Mouse (Mus musculus): ENCODE results near the gene Fabp6. TPM values are rescaled to one million over a fixed set of nuclear protein-coding genes. Genes with fewer than 3 reads are reported as not detected.

The Fabp6 gene
- polyA plus RNA-seq, 1 experiment from 2014 or later, result not detected

DNA sequence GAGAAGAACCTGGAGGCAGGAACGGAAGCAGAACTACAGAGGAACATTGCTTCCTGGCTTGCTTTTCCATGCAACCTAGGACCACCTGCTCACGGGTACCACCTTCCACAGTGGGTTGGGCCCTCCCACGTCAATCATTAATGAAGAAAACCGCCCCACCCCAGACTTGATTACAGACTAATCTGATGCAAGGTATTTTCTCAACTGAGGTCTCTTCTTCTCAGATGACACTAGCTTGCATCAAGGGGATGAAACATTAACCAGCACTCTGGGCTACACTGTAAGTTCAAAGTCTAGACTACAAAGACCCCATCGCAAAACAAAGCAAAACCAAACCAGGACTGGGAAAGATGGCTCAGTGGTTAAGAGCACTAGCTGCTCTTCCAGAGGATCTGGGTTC, 20.4 kb upstream of the Fabp6 start:
- no peaks in the 10 kb centered on the region for H3K9me3 ChIP-seq
- no peaks in the 10 kb centered on the region for H3K36me3 ChIP-seq (replicated peaks)
- DNase-seq (ENCODE audit: extremely low spot score, low spot score), result no peak
- WGBS, result 87% methylated on average over 5 of the region's 5 CpGs
- H3K27ac ChIP-seq, result no peak overlapping the region
- H3K27me3 ChIP-seq (ENCODE audit: poor library complexity, severe bottlenecking), result no peaks in the 10 kb centered on the region
- H3K4me3 ChIP-seq, result no peak overlapping the region
- peaks cover 28% of the 10 kb centered on the region for H3K4me1 ChIP-seq

DNA sequence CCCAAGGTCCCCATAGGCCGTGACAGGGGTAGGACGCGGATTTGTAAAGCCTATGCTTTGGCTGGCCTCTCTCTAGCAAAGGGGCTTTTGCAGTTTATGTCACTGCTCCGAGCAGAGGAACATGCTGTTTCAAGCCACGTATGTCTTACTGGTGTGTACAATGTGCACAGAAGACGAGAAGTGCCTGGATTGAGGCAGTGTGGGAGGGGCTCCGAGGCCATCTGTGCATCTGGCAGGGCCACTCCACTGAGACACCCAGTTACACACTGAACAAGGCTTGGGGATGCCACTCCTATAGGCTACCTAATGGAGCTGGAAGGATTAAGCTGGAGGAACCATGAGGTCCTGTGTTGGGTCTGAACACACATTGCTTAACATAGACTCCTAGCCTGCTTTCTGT, 17.1 kb upstream of the Fabp6 start:
- Histone ChIP-seq H3K27ac (0 out of 2 replicates have a peak overlapping the region, but pooled peaks have one; percentile 40), H3K4me3 (no peak overlapping the region), H3K9me3 (peaks cover 3% of the 10 kb centered on the region; the same call in 1 of the 2 replicates), H3K27me3 (ENCODE audit: poor library complexity, severe bottlenecking) (no peaks in the 10 kb centered on the region), H3K36me3 (replicated peaks) (no peaks in the 10 kb centered on the region), H3K4me1 (peaks cover 18% of the 10 kb centered on the region)
- 80% methylated on average over 7 of the region's 7 CpGs for WGBS
- no peak for DNase-seq (ENCODE audit: extremely low spot score, low spot score)

GRCm38 (mm10) chr11:43617924-43618323, 16.6 kb upstream of the Fabp6 start:
- Histone ChIP-seq H3K27ac (peak overlapping the region; percentile 69), H3K9me3 (peaks cover 3% of the 10 kb centered on the region; the same call in 1 of the 2 replicates), H3K27me3 (ENCODE audit: poor library complexity, severe bottlenecking) (no peaks in the 10 kb centered on the region), H3K4me3 (no peak overlapping the region), H3K36me3 (replicated peaks) (no peaks in the 10 kb centered on the region), H3K4me1 (peaks cover 21% of the 10 kb centered on the region)
- WGBS, result 71% methylated on average over 5 of the region's 5 CpGs
- DNase-seq (ENCODE audit: extremely low spot score, low spot score), result no peak

GRCm38 (mm10) chr11:43612834-43613488, 11.6 kb upstream of the Fabp6 start:
- no peaks in the 10 kb centered on the region for H3K36me3 ChIP-seq (replicated peaks)
- H3K4me1 ChIP-seq, result peaks cover 39% of the 10 kb centered on the region
- H3K27me3 ChIP-seq (ENCODE audit: poor library complexity, severe bottlenecking), result no peaks in the 10 kb centered on the region
- 28% methylated on average over 12 of the region's 12 CpGs for WGBS
- peak; percentile 90 for DNase-seq (ENCODE audit: extremely low spot score, low spot score)
- no peak overlapping the region for H3K4me3 ChIP-seq
- peak overlapping the region; percentile 90 for H3K27ac ChIP-seq
- peaks cover 3% of the 10 kb centered on the region; the same call in 1 of the 2 replicates for H3K9me3 ChIP-seq

- WGBS, result 87% methylated on average over 5 of the region's 5 CpGs
- no peaks in the 10 kb centered on the region for H3K36me3 ChIP-seq (replicated peaks)
- peaks cover 27% of the 10 kb centered on the region for H3K4me1 ChIP-seq
- H3K27ac ChIP-seq, result no peak overlapping the region
- H3K4me3 ChIP-seq, result no peak overlapping the region
- peaks cover 3% of the 10 kb centered on the region; the same call in 1 of the 2 replicates for H3K9me3 ChIP-seq
- no peaks in the 10 kb centered on the region for H3K27me3 ChIP-seq (ENCODE audit: poor library complexity, severe bottlenecking)
- DNase-seq (ENCODE audit: extremely low spot score, low spot score), result no peak
Measured at GRCm38 (mm10) chr11:43610662-43611033, 9.3 kb upstream of the Fabp6 start.

DNA sequence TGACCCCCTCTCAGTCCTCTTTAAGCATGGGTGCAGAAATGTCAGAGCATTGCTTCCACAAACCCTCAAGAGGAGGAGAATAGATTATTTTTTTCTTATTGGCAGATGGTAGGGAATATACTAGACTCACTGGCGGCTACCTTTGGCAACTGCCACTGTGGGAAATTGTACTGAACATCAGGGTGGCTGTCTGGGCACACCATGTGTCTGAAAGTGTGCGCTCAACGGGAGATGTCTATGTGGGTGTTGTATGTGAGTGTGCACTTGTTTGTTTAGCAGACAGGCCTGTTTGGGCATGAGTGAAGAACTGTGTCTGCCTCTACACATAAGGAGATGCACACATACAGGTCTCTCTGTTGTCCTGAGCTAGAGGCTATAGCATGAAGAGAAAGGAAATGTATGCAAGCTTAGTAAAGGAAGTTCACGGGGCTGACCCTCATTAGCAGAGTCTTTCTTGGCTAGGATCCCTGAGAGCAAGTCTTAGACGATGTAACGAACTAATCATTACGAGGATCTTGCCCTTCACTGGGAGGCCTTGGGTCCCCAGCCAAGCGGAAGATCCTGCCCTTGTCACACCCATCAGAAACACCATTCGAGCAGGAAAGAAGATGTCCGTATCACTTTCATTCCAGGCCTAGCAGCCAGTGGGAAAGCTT, 8.8 kb upstream of the Fabp6 start:
- Histone ChIP-seq H3K27me3 (ENCODE audit: poor library complexity, severe bottlenecking) (no peaks in the 10 kb centered on the region), H3K4me1 (peaks cover 27% of the 10 kb centered on the region), H3K9me3 (no peaks in the 10 kb centered on the region), H3K36me3 (replicated peaks) (no peaks in the 10 kb centered on the region), H3K27ac (no peak overlapping the region), H3K4me3 (no peak overlapping the region)
- no peak for DNase-seq (ENCODE audit: extremely low spot score, low spot score)
- 73% methylated on average over 10 of the region's 10 CpGs for WGBS

- Histone ChIP-seq H3K4me1 (peaks cover 27% of the 10 kb centered on the region), H3K4me3 (no peak overlapping the region), H3K9me3 (no peaks in the 10 kb centered on the region), H3K27me3 (ENCODE audit: poor library complexity, severe bottlenecking) (no peaks in the 10 kb centered on the region), H3K36me3 (replicated peaks) (no peaks in the 10 kb centered on the region), H3K27ac (no peak overlapping the region)
- WGBS, result 64% methylated on average over 3 of the region's 3 CpGs
- DNase-seq (ENCODE audit: extremely low spot score, low spot score), result no peak
Measured at GRCm38 (mm10) chr11:43608440-43608839, 7.1 kb upstream of the Fabp6 start.

GRCm38 (mm10) chr11:43605859-43606258, 4.5 kb upstream of the Fabp6 start:
- Histone ChIP-seq H3K9me3 (no peaks in the 10 kb centered on the region), H3K27me3 (ENCODE audit: poor library complexity, severe bottlenecking) (no peaks in the 10 kb centered on the region), H3K36me3 (replicated peaks) (no peaks in the 10 kb centered on the region), H3K27ac (no peak overlapping the region), H3K4me1 (peaks cover 18% of the 10 kb centered on the region), H3K4me3 (no peak overlapping the region)
- no peak for DNase-seq (ENCODE audit: extremely low spot score, low spot score)
- 92% methylated on average over 6 of the region's 6 CpGs for WGBS

DNA sequence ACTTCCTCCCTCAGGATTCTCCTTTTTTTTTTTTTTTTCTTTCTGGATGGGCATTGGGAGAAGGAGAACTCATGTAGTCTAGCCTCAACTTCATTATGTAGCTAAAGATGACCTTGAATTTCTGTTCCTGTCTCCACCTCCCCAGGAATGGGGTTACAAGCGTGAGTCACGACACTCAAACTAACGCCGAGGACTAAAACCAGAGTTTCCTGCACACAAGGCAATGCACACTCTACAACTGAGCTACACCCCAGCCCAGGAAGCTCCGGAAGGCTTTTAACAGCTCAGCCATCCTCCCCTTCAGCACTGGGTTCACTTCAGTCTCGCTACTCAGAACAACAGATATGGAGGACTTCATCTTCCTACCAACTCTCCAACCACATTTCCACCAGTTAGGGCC, 3.6 kb upstream of the Fabp6 start:
- H3K4me3 ChIP-seq, result no peak overlapping the region
- no peak overlapping the region for H3K27ac ChIP-seq
- H3K36me3 ChIP-seq (replicated peaks), result no peaks in the 10 kb centered on the region
- no peak for DNase-seq (ENCODE audit: extremely low spot score, low spot score)
- H3K27me3 ChIP-seq (ENCODE audit: poor library complexity, severe bottlenecking), result no peaks in the 10 kb centered on the region
- peaks cover 9% of the 10 kb centered on the region; the same call in 1 of the 2 replicates for H3K4me1 ChIP-seq
- H3K9me3 ChIP-seq, result no peaks in the 10 kb centered on the region
- 91% methylated on average over 6 of the region's 6 CpGs for WGBS

GRCm38 (mm10) chr11:43604207-43604606, 2.9 kb upstream of the Fabp6 start:
- H3K36me3 ChIP-seq (replicated peaks), result no peaks in the 10 kb centered on the region
- H3K27ac ChIP-seq, result no peak overlapping the region
- no peak for DNase-seq (ENCODE audit: extremely low spot score, low spot score)
- H3K9me3 ChIP-seq, result no peaks in the 10 kb centered on the region
- H3K4me1 ChIP-seq, result 0 out of 2 replicates have a peak, but pooled peaks cover 8% of the 10 kb centered on the region
- WGBS, result 97% methylated on average over 2 of the region's 2 CpGs
- H3K4me3 ChIP-seq, result no peak overlapping the region
- H3K27me3 ChIP-seq (ENCODE audit: poor library complexity, severe bottlenecking), result no peaks in the 10 kb centered on the region

DNA sequence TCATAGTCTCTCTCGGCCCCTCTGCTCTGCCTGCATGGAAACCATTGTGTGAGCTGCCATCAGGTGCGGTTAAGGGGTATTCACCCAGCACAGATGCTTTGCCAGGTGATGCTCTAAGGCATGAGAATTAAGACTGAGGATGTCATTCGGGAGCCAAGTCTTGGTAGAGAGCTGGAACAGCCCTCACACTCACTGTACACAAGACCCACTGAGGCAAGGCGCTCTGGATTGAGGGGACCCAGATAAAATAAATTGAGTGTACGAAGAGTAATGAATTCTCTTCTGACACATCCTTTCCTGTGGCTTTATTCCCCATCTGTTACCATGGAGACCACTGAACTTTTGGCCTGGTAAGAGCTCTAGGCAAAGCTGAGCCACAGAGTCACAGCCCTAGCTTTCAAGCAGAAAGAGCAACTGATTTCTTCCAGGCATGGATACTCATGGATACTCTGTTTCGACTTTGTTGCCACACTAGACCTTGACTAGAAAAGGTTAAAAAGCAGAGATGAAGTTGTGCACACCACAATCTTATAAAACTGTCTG, 11.7 kb downstream of the Fabp6 start:
- Histone ChIP-seq H3K9me3 (no peaks in the 10 kb centered on the region; the same call in 1 of the 2 replicates), H3K4me3 (no peak overlapping the region), H3K36me3 (replicated peaks) (peaks cover 50% of the 10 kb centered on the region), H3K4me1 (peaks cover 11% of the 10 kb centered on the region), H3K27ac (no peak overlapping the region), H3K27me3 (ENCODE audit: poor library complexity, severe bottlenecking) (no peaks in the 10 kb centered on the region)
- DNase-seq (ENCODE audit: extremely low spot score, low spot score), result no peak
- WGBS, result 80% methylated on average over 6 of the region's 6 CpGs

DNA sequence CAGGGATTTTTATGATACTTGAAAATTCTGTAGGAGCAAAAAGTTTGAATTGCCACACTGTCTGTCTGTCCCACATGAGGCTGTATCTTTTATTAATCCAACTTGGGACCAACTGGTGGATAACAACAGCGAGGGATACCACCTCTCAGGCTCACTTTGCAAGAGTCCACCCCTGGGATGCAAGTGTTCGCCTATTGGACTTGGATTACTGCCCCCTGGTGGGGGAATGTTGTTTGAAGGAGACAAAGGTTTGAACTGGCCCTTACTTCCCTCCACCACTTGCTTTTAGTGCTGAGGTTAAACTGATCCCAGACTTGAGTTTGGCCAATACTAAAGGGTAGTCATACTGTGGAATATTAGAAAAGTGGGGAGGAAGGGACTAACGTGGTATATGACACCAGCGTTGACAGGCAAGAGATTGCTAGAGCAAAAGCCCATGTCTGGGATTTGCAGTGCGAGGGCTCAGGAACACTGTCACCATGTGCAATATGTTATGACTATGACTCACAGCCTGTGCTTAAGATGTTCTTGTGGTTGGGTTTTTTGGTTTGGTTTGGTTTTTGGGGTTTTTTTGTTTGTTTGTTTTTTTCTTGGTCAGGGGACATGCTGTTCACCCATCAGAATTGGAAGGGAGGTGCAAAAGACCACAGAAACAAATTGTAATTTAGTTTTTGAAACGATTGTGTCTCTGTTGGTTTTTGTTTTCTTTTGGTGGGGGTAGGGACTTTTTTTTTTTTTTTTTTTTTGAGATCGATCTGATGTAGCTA, 14.8 kb downstream of the Fabp6 start, which contains the start of gene 4933415A04Rik:
Gene 4933415A04Rik, plus strand, starts transcription at position 717 of the 767 bp plus-strand sequence.
- peaks cover 9% of the 10 kb centered on the region for H3K4me1 ChIP-seq
- peak; percentile 66 for DNase-seq (ENCODE audit: extremely low spot score, low spot score)
- no peaks in the 10 kb centered on the region for H3K9me3 ChIP-seq
- H3K4me3 ChIP-seq, result no peak within 1 kb of the TSS
- no peak within 1 kb of the TSS for H3K27ac ChIP-seq
- WGBS, result 71% methylated on average over 7 of the region's 7 CpGs
- no peaks in the 10 kb centered on the region for H3K27me3 ChIP-seq (ENCODE audit: poor library complexity, severe bottlenecking)
- peaks cover 81% of the 10 kb centered on the region for H3K36me3 ChIP-seq (replicated peaks)
